Mouse (Mus musculus) heart, embryonic 12.5 days (tissue): ENCODE data around the gene Ube2r2. TPM values are rescaled to one million over a fixed set of nuclear protein-coding genes. Genes with fewer than 3 reads are reported as not detected.

Source experiments
- ATAC-seq: fragments of 200-750 bp; cut with Nextera tagmentation; 2 replicates; pipeline ENCODE4 v1.8.0; 2017; ENCODE audit warnings: moderate TSS enrichment, moderate library complexity; ENCODE audit not compliant: insufficient number of reproducible peaks, low FRiP score
- H3K27ac ChIP-seq: fragments of 300-500 bp; sonication (generic); 2 replicates; pipeline ENCODE4 v1.5.1; 2016; ENCODE audit warnings: mild to moderate bottlenecking, moderate library complexity; ENCODE audit not compliant: poor library complexity, severe bottlenecking
- H3K27me3 ChIP-seq: fragments of 300-500 bp; sonication (generic); replicated peaks from 2 replicates; pipeline ENCODE4 v1.6.1; 2016; ENCODE audit warnings: mild to moderate bottlenecking, moderate library complexity
- H3K36me3 ChIP-seq: fragments of 300-500 bp; sonication (generic); 2 replicates; pipeline ENCODE4 v1.6.1; 2016; ENCODE audit warnings: mild to moderate bottlenecking, moderate library complexity
- H3K4me1 ChIP-seq: fragments of 300-500 bp; sonication (generic); replicated peaks from 2 replicates; pipeline ENCODE4 v1.6.1; 2016; ENCODE audit warnings: mild to moderate bottlenecking
- H3K4me2 ChIP-seq: fragments of 300-500 bp; sonication (generic); 2 replicates; pipeline ENCODE4 v1.6.1; 2016; ENCODE audit warnings: mild to moderate bottlenecking, moderate library complexity
- H3K4me3 ChIP-seq: fragments of 300-500 bp; sonication (generic); 2 replicates; pipeline ENCODE4 v1.5.1; 2016; ENCODE audit warnings: mild to moderate bottlenecking
- H3K9ac ChIP-seq: fragments of 300-500 bp; sonication (generic); 2 replicates; pipeline ENCODE4 v1.6.1; 2016; ENCODE audit warnings: mild to moderate bottlenecking, moderate library complexity
- H3K9me3 ChIP-seq: fragments of 300-500 bp; sonication (generic); replicated peaks from 2 replicates; pipeline ENCODE4 v1.6.1; 2016; ENCODE audit warnings: mild to moderate bottlenecking, moderate library complexity
- WGBS: fragments of 180-500 bp; shearing (Covaris S2); methylation state at CpG from one replicate; pipeline ENCODE4 v1.1.7; 2016; 5-methylcytosine and 5-hydroxymethylcytosine counted together
- polyA plus RNA-seq: library from polyadenylated mRNA; unstranded; fragments of >200 nt; fragmentation: Nextera tagmentation; extraction: Ambion mirVana; gene quantifications from 2 replicates; pipeline ENCODE4 v1.2.1, GENCODE M21; 2016

Ube2r2 gene
- polyA plus RNA-seq, result 77.4 and 87.7 TPM in 2 replicates

DNA sequence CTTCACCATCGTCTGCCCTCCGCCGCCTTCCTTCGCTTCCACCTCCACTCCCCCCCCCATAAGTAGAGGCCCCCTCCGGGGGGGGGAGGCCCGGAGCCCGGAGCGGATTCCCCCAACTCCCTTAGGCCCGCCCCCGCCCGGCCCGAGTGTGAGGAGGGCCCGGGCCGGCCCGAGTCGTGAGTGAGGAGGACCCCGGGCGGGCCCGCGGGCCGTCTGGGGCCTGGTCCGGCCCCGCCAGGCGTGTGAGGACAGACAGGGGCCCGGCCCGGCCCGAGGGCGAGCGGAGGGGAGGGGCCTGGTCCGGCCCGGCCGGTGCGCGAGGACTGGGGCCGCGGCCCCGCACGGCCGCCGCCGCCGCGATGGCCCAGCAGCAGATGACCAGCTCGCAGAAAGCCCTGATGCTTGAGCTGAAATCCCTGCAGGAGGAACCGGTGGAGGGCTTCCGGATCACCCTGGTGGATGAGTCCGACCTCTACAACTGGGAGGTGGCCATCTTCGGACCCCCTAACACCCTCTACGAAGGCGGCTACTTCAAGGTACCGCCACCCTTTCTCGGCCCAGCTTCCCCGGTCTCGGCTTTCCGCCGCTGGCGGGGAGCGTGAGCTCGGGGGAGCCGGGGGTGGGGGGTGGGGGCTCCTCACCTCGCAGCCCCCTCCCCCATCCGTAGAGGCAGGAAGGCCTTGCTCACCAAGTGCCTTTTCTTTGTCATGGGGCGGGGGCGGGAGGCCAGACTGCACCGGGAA lies at the start of gene Ube2r2:
Gene Ube2r2, plus strand, starts transcription at position 33 of the 743 bp plus-strand sequence.
- peaks cover 13% of the 10 kb centered on the region for H3K36me3 ChIP-seq
- peak; percentile 89 for ATAC-seq
- no peaks in the 10 kb centered on the region for H3K9me3 ChIP-seq
- H3K27ac ChIP-seq, result peak within 1 kb of the TSS; percentile 99
- no peaks in the 10 kb centered on the region for H3K27me3 ChIP-seq
- H3K4me1 ChIP-seq, result peaks cover 6% of the 10 kb centered on the region; the same call in 1 of the 2 replicates
- 1% methylated on average over 58 of the region's 65 CpGs for WGBS
- peak within 1 kb of the TSS; percentile 93 for H3K4me3 ChIP-seq
- H3K4me2 ChIP-seq, result peak within 1 kb of the TSS; percentile 83
- peak within 1 kb of the TSS; percentile 96 for H3K9ac ChIP-seq

DNA sequence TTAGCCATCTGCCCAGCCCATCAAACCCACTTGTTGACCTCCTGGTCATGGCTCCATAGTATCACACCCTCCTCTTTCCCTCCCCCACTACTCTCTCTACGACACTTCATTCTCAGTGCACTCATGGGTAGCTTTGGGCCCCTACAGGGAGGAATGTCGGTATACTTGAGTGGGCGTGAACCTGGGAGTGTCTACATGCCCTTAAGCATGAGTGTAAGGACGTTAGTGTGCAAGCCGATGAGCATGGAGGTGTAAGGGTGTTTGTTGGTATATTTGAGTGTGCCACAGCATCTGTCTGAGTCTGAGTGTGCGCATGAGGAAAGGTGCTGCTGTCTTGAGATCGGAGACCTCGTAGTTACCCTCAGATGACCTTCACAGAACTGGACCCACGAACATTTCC lies 48.6 kb upstream of the Ube2r2 start:
- Histone ChIP-seq H3K9ac (no peak overlapping the region), H3K4me2 (no peak overlapping the region), H3K4me1 (peaks cover 14% of the 10 kb centered on the region), H3K27me3 (0 out of 2 replicates have a peak, but pooled peaks cover 20% of the 10 kb centered on the region), H3K9me3 (no peaks in the 10 kb centered on the region), H3K27ac (no peak overlapping the region), H3K36me3 (no peaks in the 10 kb centered on the region), H3K4me3 (no peak overlapping the region)
- ATAC-seq, result peak; percentile 58
- 69% methylated on average over 9 of the region's 9 CpGs for whole genome bisulfite sequencing

DNA sequence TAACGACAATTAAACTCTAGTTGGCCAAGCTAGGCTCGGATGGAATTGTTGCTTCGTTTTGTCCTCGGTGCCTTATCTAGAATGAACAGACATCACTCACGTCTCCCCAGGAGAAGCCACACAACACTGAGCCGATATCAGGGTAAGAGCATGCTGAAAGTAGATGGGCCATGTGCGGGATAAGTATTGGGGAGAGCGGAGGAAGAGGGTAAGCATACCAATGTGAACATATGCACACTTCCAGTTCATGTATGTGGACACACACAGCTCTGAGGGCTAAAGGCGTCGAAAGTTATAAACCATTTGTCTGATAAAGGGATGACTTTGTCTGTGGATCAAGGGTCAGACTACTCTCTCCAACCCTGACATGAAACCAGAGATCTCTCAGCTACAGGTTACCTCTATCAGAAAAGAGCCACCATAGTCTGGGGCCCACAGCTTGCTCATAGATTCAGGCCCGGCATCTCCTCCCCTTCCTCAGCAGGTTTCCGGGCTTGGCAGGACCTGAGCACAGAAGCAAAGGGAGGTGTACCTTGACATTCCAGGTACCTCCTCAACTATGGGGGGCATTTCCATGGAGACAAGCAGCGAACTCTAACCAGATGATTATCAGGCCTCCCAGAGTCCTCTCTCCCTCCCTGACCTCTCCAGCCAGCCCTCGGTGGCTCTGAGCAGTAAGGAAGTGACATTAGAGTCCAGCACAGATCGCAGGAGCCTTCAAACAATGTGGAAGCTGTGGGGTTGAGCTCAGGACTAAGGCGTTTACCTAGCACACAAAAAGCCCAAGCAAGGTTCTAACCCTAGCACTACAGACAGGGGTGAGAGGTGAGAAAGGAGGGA lies 47.9 kb upstream of the Ube2r2 start:
- Histone ChIP-seq H3K4me3 (no peak overlapping the region), H3K36me3 (no peaks in the 10 kb centered on the region), H3K27ac (peak overlapping the region; percentile 46), H3K4me2 (no peak overlapping the region), H3K4me1 (peaks cover 14% of the 10 kb centered on the region), H3K9ac (no peak overlapping the region), H3K9me3 (no peaks in the 10 kb centered on the region), H3K27me3 (0 out of 2 replicates have a peak, but pooled peaks cover 20% of the 10 kb centered on the region)
- 66% methylated on average over 16 of the region's 16 CpGs for WGBS
- ATAC-seq, result peak; percentile 92

DNA sequence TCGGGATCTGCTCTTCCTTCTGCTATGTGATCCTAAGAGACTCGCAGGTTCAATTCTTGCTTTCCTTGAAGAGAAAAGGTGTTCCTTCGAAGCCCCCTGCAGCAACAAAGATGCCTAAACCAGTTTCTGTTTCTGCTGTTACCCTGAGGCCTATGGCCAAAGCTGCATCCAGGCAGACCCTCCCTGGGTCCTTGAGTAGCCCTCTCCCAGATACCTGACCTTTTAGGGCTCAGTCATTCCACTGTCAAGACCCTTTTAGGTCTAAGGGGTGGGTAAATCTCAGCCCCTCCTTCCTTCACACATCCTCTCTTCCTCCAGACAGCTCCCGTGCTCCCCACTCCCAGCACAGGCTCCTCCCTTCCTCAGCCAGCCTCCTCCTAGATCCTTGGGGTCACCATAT lies 46.4 kb upstream of the Ube2r2 start:
- ATAC-seq, result no peak
- H3K9ac ChIP-seq, result no peak overlapping the region
- H3K4me3 ChIP-seq, result no peak overlapping the region
- 0 out of 2 replicates have a peak, but pooled peaks cover 11% of the 10 kb centered on the region for H3K27me3 ChIP-seq
- no peak overlapping the region for H3K27ac ChIP-seq
- H3K4me1 ChIP-seq, result peaks cover 16% of the 10 kb centered on the region
- H3K4me2 ChIP-seq, result no peak overlapping the region
- WGBS, result 79% methylated on average over 4 of the region's 4 CpGs
- H3K9me3 ChIP-seq, result no peaks in the 10 kb centered on the region
- H3K36me3 ChIP-seq, result no peaks in the 10 kb centered on the region

DNA sequence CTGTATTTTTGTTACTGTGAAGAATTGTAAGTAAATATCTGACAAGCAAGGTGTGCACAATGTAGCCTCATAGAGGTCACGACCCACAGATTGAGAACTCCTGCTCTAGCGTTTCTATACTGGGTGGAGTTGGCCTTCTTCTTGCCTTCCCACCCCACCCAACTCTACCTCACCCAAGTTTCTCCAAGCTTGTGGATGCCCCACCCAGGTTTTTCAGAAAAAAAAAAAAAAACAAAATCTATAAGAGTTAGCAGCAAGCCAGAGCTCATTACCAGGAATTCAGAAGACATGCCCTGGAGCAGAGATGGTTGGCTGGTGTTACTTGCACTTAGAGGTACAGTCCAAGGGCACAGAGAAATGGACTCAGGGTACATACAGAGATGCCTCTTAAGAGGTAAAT lies 45.8 kb upstream of the Ube2r2 start:
- 0 out of 2 replicates have a peak, but pooled peaks cover 11% of the 10 kb centered on the region for H3K27me3 ChIP-seq
- H3K4me2 ChIP-seq, result no peak overlapping the region
- H3K27ac ChIP-seq, result no peak overlapping the region
- H3K9ac ChIP-seq, result no peak overlapping the region
- H3K9me3 ChIP-seq, result no peaks in the 10 kb centered on the region
- WGBS, result 67% methylated on average over 2 of the region's 2 CpGs
- H3K4me1 ChIP-seq, result peaks cover 21% of the 10 kb centered on the region
- H3K4me3 ChIP-seq, result no peak overlapping the region
- no peaks in the 10 kb centered on the region for H3K36me3 ChIP-seq
- no peak for ATAC-seq

DNA sequence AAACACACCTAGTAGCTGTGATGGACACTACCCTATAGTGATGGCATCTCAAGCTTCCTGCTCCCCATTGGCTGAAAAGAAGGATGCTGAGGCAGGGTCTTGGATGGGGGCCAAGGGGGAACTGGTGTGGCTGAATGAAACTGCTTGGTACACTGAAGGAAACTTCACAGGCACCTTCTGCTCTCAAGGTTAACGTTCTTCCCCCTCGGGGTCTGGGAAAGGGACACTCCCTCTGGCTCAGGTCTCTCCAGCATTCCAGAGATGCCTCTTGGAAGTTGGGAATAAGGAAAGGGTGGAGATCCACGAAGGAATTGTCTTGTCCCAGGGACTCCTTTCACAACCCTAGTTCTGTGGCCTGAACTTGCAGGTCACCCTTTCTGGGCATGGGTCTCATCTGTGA lies 44.2 kb upstream of the Ube2r2 start:
- Histone ChIP-seq H3K27me3 (0 out of 2 replicates have a peak, but pooled peaks cover 11% of the 10 kb centered on the region), H3K4me1 (peaks cover 38% of the 10 kb centered on the region), H3K4me2 (no peak overlapping the region), H3K9ac (no peak overlapping the region), H3K9me3 (no peaks in the 10 kb centered on the region), H3K4me3 (no peak overlapping the region), H3K36me3 (no peaks in the 10 kb centered on the region), H3K27ac (no peak overlapping the region)
- WGBS, result 33% methylated on average over 3 of the region's 3 CpGs
- ATAC-seq, result no peak

DNA sequence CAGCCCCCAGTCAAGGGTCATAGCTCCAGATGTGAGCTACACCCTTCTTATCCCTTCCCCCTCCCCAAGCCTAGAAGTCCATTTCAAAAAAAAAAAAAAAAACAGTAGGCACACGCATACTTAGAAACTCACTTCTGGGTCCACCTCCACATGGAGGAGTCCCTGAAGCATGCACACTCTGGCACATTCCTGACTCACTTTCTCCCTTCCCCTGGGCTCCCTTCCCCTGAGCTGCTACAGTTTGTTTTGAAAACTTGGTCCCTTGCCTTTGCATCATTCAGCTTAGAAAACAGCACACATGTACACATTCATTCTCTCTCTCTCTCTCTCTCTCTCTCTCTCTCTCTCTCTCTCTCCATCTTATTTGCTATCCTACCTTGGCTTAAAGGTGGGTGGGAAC lies 42.6 kb upstream of the Ube2r2 start:
- H3K36me3 ChIP-seq, result no peaks in the 10 kb centered on the region
- H3K9me3 ChIP-seq, result no peaks in the 10 kb centered on the region
- no peak for ATAC-seq
- H3K9ac ChIP-seq, result no peak overlapping the region
- H3K4me2 ChIP-seq, result no peak overlapping the region
- no peak overlapping the region for H3K4me3 ChIP-seq
- peaks cover 23% of the 10 kb centered on the region for H3K27me3 ChIP-seq
- H3K4me1 ChIP-seq, result peaks cover 45% of the 10 kb centered on the region
- no peak overlapping the region for H3K27ac ChIP-seq
- WGBS, result 63% methylated on average over 1 of the region's 1 CpGs

DNA sequence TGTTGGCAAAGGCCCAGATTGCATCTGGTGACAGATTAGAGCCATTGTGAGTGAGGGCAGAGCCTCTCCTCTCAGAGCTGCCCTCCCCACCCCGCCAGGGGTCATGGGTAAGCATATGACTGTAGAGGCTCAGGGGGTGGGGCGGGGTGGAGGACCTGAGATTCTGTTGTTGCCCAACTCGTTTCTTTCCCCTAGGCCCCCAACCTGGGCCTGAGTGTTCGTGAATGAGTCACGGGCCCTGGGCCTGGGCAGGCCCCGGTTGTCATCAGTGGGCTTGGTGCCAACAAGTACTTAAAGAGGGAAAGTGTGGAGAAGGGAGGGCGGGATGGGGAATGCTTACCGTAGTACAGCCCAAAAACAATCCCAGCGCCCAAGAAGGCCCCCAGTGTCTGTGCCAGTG lies 41.2 kb upstream of the Ube2r2 start:
- Histone ChIP-seq H3K4me3 (no peak overlapping the region), H3K4me2 (0 out of 2 replicates have a peak overlapping the region, but pooled peaks have one; percentile 6), H3K9me3 (no peaks in the 10 kb centered on the region), H3K27ac (no peak overlapping the region), H3K27me3 (peaks cover 29% of the 10 kb centered on the region), H3K4me1 (peaks cover 54% of the 10 kb centered on the region), H3K9ac (no peak overlapping the region), H3K36me3 (no peaks in the 10 kb centered on the region)
- peak; percentile 43; the same call in 1 of the 2 replicates for ATAC-seq
- 42% methylated on average over 9 of the region's 9 CpGs for WGBS

DNA sequence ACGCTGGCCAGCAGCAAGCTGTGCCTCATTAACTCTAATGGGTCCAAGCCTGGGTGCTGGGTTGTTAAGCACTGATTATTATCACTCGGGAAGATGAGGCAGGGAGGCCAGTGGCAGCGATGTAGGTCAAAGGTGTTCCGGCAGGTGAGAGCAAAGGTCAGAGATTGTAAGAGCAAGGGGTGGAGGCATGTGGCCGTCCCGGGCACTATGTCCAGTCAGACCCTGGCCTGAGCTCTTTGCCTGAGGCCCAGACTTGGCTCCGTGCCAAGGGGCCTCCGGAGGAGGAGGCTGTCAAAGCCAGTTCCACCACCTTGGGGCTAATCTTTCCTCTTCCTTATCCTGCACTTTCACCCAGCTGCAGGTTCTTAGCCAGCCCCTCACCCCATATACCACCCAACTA lies 39.4 kb upstream of the Ube2r2 start:
- WGBS, result 45% methylated on average over 8 of the region's 8 CpGs
- no peaks in the 10 kb centered on the region for H3K36me3 ChIP-seq
- H3K27ac ChIP-seq, result no peak overlapping the region
- peaks cover 50% of the 10 kb centered on the region for H3K4me1 ChIP-seq
- H3K4me2 ChIP-seq, result peak overlapping the region; percentile 97
- no peak overlapping the region for H3K9ac ChIP-seq
- no peak overlapping the region; the same call in 1 of the 2 replicates for H3K4me3 ChIP-seq
- 0 out of 2 replicates have a peak, but pooled peaks have one; percentile 27 for ATAC-seq
- H3K27me3 ChIP-seq, result peaks cover 34% of the 10 kb centered on the region
- H3K9me3 ChIP-seq, result no peaks in the 10 kb centered on the region

DNA sequence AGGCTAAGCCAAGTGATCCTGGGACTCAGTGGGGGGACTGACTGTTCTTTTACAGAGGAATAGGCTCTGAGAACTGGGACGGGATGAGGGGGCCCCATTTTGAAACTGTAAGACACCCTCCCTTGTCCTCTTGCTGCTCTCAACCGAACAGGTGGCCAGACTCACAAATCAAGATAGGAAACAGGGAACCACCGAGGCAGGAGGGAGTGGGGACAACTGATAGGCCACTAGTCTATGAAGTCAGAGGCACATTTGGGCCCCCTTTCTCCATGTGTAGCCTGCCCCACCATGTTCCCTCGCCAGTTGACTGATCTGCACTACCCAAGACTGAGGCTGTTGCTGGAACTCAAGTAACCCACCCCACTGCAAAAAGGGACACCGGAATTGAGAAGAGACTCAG lies 38.7 kb upstream of the Ube2r2 start:
- Histone ChIP-seq H3K27me3 (peaks cover 29% of the 10 kb centered on the region), H3K4me1 (peaks cover 50% of the 10 kb centered on the region), H3K9me3 (no peaks in the 10 kb centered on the region), H3K27ac (no peak overlapping the region), H3K4me2 (peak overlapping the region; percentile 97), H3K36me3 (no peaks in the 10 kb centered on the region), H3K9ac (0 out of 2 replicates have a peak overlapping the region, but pooled peaks have one; percentile 29), H3K4me3 (peak overlapping the region; percentile 17; the same call in 1 of the 2 replicates)
- 0 out of 2 replicates have a peak, but pooled peaks have one; percentile 18 for ATAC-seq
- 67% methylated on average over 5 of the region's 5 CpGs for WGBS

DNA sequence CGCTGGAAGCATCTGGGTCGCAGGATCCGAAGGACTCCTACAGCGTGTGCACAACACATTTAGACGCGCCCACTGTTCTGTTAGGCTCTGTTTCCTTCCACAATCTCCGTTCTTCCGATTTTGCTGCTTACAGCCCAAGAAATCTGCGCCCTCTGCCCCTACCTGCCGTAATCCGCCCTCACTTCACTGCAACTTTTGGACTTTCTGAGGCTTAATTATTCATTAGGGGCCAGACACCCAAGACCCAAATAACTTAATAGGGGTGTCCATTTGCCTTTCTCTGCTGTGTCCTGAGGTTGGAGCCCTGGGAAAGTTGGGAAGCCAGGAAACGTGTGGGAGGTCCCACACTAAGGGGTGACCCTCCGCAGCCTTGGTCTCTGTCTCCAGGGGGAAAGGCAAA lies 38.2 kb upstream of the Ube2r2 start:
- Histone ChIP-seq H3K27ac (no peak overlapping the region), H3K9me3 (no peaks in the 10 kb centered on the region), H3K4me2 (peak overlapping the region; percentile 97), H3K36me3 (no peaks in the 10 kb centered on the region), H3K4me1 (peaks cover 50% of the 10 kb centered on the region), H3K9ac (peak overlapping the region; percentile 64), H3K4me3 (peak overlapping the region; percentile 51), H3K27me3 (peaks cover 29% of the 10 kb centered on the region)
- ATAC-seq, result no peak
- WGBS, result 52% methylated on average over 13 of the region's 13 CpGs
